Mouse (Mus musculus) cerebellum, adult (tissue): Measurements from ENCODE around the gene Fbxw24.
"Not testable (repeated sequence)": the region's sequence is repeated elsewhere in the genome, so short reads cannot be mapped to it uniquely, and the experiment has no call there.

Experiments
- ATAC-seq: cut with Nextera tagmentation; 2 replicates; pipeline ENCODE4 v1.9.2; 2017; ENCODE audit warnings: mild to moderate bottlenecking, moderate library complexity, mixed read lengths; ENCODE audit not compliant: insufficient number of reproducible peaks, low FRiP score, low TSS enrichment

The Fbxw24 gene

DNA sequence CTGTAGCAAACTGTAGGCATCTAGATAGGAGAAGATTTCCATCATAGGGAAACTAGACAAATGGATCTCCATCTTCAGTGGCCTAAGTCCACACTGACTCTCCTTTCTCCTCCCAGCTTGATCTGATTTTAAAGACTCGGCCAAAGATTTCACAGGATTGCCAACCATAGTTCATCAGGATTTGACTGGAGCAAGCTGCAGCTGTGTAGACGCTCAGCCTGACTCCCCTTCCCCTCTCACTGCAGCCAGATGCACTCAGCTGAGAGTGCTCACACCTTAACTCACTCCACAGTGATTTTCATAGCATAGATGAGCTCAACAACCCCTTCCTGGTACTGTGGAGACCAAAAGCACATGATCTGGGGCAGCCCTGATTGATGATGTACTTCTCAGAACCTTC is at the start of gene Fbxw24:
Gene Fbxw24 (minus strand): TSS at position 101 of the 400 bp plus-strand sequence.
- not testable (repeated sequence) for ATAC-seq

DNA sequence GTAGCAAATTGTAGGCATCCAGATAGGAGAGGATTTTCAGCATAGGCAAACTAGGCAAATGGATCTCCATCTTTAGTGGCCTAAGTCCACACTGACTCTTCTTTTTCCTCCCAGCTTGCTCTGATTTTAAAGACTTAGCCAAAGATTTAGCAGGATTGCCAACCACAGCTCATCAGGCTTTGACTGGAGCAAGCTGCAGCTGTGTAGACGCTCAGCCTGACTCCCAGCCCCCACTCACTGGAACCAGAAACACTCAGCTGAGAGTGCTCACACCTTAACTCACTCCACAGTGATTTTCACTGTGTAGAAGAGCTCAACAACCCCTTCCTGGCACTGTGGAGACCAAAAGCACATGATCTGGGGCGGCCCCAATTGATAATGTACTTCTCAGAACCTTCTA is 38.7 kb upstream of the Fbxw24 start, which contains the start of gene Fbxw25:
Gene Fbxw25 (minus strand): TSS at position 101 of the 400 bp plus-strand sequence.
- ATAC-seq: not testable (repeated sequence)

DNA sequence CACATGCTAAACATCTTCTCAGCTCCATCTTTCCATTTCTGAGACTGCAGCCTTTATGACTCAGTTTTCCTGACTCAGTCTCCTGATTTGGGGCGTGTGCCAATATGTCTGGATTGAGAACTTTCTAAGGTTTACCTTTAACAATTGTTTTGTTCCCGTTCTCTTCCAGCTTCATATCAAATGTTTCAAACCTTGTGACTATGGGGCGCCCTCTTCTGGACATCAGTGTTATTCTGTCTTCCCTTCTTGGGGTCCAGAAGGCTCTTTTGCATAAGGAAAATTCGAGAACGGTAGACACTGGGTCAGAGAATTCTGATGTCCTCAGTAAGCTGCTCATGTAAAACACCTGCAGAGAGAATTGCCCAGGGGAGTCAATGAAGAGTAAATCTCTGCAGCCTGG is 19.0 kb downstream of the Fbxw24 start:
- ATAC-seq: not testable (repeated sequence)

DNA sequence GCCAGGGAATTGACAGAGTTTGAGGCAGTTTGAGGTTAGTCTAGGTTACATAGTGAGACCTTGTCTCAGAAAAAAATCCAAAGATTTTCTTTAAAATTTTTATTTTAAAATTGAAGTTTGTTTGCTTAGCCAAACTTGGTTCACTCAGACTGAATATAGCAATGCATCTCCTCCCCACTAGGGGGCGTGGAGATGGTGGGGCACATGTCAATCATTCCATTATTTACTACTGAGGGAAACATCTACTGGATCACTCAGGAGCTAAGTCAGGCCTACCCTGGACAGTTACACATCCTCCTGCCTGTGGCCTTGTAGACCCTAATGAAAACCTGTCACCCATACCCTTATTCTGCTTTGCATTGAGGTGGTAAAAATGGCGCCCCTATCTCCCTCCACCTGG is 23.7 kb downstream of the Fbxw24 start:
- not testable (repeated sequence) for ATAC-seq

DNA sequence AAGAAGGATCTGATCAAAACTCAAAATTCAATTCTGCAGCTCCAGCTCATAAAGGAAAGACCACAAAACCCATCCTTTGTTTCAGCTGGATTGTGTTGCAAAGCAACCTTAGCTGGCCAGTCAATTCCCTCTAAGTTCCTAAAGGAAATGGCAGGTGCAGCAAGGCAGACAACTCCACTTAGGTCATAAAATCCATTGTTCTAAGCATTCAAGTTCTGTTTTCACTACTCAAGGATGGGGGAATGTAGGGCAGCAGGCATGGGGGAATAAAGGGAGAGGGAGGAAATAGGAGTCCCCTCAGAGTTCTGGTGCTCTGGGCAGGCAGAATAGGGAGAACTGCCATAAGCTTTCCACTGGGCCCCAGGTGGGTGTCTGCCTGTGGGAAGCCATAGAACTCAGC is 28.6 kb downstream of the Fbxw24 start:
- no peak for ATAC-seq

DNA sequence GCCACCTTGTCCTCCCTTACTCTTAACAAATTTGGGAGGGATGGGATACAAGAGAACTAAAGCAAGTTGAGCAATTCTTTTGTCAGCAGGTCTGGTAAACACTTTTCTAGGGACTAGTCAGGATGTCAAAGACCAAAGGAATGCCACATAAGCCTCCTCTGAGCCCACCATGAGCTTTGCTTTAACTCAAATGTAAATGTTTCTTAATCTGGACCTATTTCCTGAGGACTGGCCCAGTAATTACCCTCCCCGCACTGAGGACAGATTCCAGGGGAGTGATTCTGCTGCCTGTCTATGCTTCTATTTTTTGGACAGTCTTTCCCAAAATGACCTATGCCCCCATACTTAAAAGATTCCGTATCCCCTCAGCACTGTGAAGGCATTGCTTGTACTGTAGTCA is 31.0 kb downstream of the Fbxw24 start:
- ATAC-seq: no peak

DNA sequence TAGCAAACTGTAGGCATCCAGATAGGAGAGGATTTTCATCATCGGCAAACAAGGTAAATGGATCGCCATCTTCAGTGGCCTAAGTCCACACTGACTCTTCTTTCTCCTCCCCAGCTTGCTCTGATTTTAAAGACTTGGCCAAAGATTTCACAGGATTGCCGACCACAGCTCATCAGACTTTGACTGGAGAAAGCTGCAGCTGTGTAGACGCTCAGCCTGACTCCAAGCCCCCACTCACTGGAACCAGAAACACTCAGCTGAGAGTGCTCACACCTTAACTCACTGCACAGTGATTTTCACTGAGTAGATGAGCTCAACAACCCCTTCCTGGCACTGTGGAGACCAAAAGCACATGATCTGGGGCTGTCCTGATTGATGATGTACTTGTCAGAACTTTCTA is 57.7 kb downstream of the Fbxw24 start, which contains the start of gene Fbxw15:
Gene Fbxw15 (minus strand): TSS at position 101 of the 400 bp plus-strand sequence.
- not testable (repeated sequence) for ATAC-seq

DNA sequence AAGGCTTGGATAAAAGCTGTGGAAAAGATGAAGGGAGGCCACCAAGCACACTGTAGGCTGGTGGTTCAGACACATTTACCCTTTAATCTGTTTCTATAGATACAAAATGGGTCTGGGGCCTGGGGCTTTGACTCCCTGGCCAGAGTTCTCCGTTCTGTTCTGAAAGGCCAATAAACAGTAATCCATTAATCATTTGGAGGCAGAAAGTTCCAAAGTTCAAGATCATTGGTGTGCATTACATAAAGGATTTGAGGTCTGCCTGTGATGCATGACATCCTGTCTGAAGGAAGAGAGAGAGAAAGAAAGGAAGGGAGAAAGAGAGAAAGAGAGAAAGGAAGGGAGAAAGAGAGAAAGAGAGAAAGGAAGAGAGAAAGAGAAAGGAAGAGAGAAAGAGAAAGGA is 60.3 kb downstream of the Fbxw24 start:
- no peak for ATAC-seq

DNA sequence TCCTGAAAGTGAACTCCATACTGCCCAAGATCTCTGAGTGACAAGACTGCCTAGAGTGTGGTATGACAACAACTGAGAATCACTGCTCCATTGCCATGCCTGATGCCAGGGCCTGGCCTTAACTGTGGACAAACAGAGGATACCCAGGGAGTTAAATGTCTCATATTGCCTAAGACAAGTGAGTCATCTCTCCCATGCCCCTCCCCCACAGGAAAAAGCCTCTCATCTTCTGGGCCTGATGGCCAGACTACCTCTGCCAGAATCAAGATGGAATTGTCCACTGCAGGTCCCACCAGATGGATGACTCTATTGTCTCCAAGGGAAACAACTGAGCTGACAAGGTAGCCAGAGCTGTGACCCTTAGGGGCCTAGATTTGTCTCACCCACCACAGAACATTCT is 63.8 kb downstream of the Fbxw24 start:
- ATAC-seq: not testable (repeated sequence)

DNA sequence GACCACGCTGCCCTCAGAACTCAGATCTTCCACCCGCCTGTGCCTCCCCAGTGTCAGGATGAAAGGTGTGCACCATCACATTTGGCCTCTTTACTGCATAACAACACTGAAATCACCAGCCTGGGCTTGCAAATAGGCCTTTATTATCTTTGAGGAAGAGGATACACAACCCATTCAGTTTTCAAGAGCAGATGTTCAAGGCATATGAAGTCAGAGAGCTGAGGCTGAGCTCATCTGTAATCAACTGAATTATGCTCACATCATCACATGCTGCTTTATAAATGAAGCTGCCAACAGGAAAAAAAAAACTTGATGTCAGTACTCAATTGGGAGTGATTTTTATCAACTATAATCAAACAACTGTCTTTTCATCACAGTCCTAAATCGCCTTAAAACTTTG is 73.4 kb downstream of the Fbxw24 start:
- ATAC-seq: no peak
